Mouse (Mus musculus): Measurements from ENCODE around the gene Cd55. TPM values are rescaled to one million over a fixed set of nuclear protein-coding genes. Genes with fewer than 3 reads are reported as not detected.
A peak's percentile ranks its signal among the peaks of the same experiment; 100 is the strongest.

Gene Cd55
- 619 and 632 TPM in 2 replicates for total RNA-seq (2014; fragmentation: Nextera tagmentation)
- total RNA-seq (2017), result 55.1 and 56.9 TPM in 2 replicates
- 11.9 and 13.1 TPM in 2 replicates for polyA plus RNA-seq (2012)

DNA sequence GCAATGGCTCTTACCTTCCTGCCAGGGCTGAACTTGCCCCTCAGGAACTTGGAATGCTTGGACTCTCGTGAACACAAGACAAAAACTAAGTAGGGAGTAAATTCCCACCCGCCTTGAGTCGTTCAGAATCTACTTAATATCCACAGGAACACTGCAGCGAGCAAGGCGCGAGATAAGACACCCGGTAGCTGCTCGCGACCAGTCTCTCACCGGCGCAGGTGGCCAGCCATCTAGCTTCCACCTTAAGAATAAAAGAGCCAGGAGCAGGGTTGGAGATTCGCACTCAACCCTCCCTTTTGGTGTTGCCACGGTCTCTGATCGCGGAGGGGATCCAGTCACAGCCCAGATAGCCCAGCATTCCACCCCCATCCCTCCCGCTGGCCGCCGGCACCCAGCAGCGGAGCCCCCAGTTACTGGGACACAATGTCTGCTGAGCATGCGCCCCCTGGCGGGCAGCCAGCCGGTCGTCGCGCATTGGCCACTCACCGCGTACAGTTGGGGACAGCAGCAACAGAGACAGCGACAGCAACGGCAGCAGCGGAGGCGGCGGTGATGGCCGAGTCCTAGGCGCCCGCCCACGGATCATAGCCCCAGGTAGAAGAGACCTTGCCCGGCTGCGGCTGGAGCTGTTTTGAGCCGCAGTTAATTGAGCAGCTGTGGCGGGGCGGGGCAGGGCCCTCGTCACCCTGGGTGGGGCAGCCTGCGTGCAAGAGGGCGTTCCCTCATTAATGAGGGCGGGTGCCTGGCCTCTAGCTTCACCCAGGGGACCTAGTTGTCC lies at the start of gene Cd55:
Gene Cd55, minus strand, starts transcription at position 661 of the 778 bp plus-strand sequence.
- peak within 1 kb of the TSS; percentile 80 for H3K4me3 ChIP-seq (ENCODE audit: low read depth, low read length)
- peak; percentile 77 for ATAC-seq (ENCODE audit: extremely low read depth, insufficient number of reproducible peaks, low FRiP score, poor library complexity, severe bottlenecking)
- TF ChIP-seq CTCF (IDR thresholded peaks at IDR 0.05; ENCODE audit: low read depth, low read length) (peak; percentile 94), POLR2AphosphoS5 (IDR thresholded peaks at IDR 0.05; ENCODE audit: insufficient replicate concordance, low read depth, low read length) (no peak)
- DNase-seq (ENCODE audit: low spot score), result peak; percentile 89
- peaks cover 15% of the 10 kb centered on the region for H3K36me3 ChIP-seq (replicated peaks)
- H3K27me3 ChIP-seq (ENCODE audit: insufficient read depth, low read length), result no peaks in the 10 kb centered on the region
- peaks cover 35% of the 10 kb centered on the region for H3K4me1 ChIP-seq (ENCODE audit: insufficient read depth, low read depth, low read length)
- H3K9me3 ChIP-seq (replicated peaks), result no peaks in the 10 kb centered on the region

DNA sequence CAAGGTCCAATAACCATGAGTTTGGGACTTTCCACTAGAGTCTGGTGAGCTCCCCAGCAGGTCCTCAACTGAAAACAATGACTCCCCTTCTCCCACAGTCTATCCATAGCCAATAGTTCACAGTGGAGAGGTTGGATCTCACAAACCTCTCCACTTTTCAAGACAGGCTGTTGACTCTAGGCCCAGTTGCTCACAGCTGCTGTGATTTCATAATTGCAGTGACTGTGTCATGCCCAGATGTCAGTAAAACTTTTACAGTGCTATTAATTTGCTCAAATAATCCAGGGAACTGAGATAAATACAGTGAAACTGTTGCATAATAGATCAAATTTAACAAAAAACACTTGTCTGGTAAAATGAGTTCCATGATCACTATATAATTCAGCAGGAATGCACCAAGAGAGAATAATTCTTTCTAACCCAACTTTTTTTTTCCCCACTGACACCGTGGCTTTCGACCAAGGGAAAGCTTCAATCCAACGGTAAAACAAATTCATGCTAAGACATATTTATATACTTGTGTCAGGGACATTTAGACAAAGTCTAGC lies 49.4 kb upstream of the Cd55 start:
- no peak overlapping the region for H3K4me3 ChIP-seq (ENCODE audit: low read depth, low read length)
- no peak for ATAC-seq (ENCODE audit: extremely low read depth, insufficient number of reproducible peaks, low FRiP score, poor library complexity, severe bottlenecking)
- H3K9me3 ChIP-seq (replicated peaks), result no peaks in the 10 kb centered on the region
- H3K4me1 ChIP-seq (ENCODE audit: insufficient read depth, low read depth, low read length), result peaks cover 53% of the 10 kb centered on the region
- no peak for DNase-seq (ENCODE audit: low spot score)
- no peak for TF ChIP-seq POLR2AphosphoS5 (IDR thresholded peaks at IDR 0.05; ENCODE audit: insufficient replicate concordance, low read depth, low read length)
- TF ChIP-seq GATA2 (IDR thresholded peaks at IDR 0.05; ENCODE audit: borderline replicate concordance, low read depth, low read length), result no peak
- TF ChIP-seq CTCF (IDR thresholded peaks at IDR 0.05; ENCODE audit: low read depth, low read length), result no peak
- no peaks in the 10 kb centered on the region for H3K27me3 ChIP-seq (ENCODE audit: insufficient read depth, low read length)
- H3K36me3 ChIP-seq (replicated peaks), result no peaks in the 10 kb centered on the region

DNA sequence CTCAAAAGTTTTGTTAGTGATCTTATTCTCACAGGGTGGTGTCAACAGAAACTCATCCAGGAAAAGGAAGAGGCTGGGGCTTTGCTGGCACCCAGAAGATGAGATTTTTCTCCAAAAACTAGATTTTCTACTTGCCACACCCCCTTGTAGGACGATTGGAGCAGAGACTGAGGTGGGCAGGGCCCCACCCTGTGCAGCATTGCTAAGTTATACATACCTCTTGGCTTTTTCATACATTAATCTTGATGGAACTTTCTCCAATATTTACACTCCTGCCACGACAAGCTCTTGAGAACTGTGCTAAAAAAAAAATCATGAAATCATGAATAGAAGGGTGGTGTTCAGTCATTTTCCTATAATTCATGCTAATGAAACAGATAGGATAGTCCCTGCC lies 46.4 kb upstream of the Cd55 start:
- Histone ChIP-seq H3K4me1 (ENCODE audit: insufficient read depth, low read depth, low read length) (peaks cover 41% of the 10 kb centered on the region), H3K9me3 (replicated peaks) (no peaks in the 10 kb centered on the region), H3K36me3 (replicated peaks) (no peaks in the 10 kb centered on the region), H3K27me3 (ENCODE audit: insufficient read depth, low read length) (no peaks in the 10 kb centered on the region), H3K4me3 (ENCODE audit: low read depth, low read length) (no peak overlapping the region)
- ATAC-seq (ENCODE audit: extremely low read depth, insufficient number of reproducible peaks, low FRiP score, poor library complexity, severe bottlenecking) (no peak), DNase-seq (ENCODE audit: low spot score) (no peak)
- no peak for TF ChIP-seq GATA2 (IDR thresholded peaks at IDR 0.05; ENCODE audit: borderline replicate concordance, low read depth, low read length)
- no peak for TF ChIP-seq POLR2AphosphoS5 (IDR thresholded peaks at IDR 0.05; ENCODE audit: insufficient replicate concordance, low read depth, low read length)
- no peak for TF ChIP-seq CTCF (IDR thresholded peaks at IDR 0.05; ENCODE audit: low read depth, low read length)
- no peak for TF ChIP-seq GATA1 (IDR thresholded peaks at IDR 0.05; ENCODE audit: borderline replicate concordance, low read length)
- no peak for TF ChIP-seq TAL1 (conservative IDR thresholded peaks at IDR 0.05; ENCODE audit: low read depth, low read length)

GRCm38 (mm10) chr1:130508030-130508956 lies 45.7 kb upstream of the Cd55 start:
- Histone ChIP-seq H3K9me3 (replicated peaks) (no peaks in the 10 kb centered on the region), H3K36me3 (replicated peaks) (no peaks in the 10 kb centered on the region), H3K4me3 (ENCODE audit: low read depth, low read length) (no peak overlapping the region), H3K4me1 (ENCODE audit: insufficient read depth, low read depth, low read length) (peaks cover 41% of the 10 kb centered on the region), H3K27me3 (ENCODE audit: insufficient read depth, low read length) (no peaks in the 10 kb centered on the region)
- TF ChIP-seq TAL1 (conservative IDR thresholded peaks at IDR 0.05; ENCODE audit: low read depth, low read length) (peak; percentile 83), POLR2AphosphoS5 (IDR thresholded peaks at IDR 0.05; ENCODE audit: insufficient replicate concordance, low read depth, low read length) (no peak)
- DNase-seq (ENCODE audit: low spot score) (peak; percentile 60), ATAC-seq (ENCODE audit: extremely low read depth, insufficient number of reproducible peaks, low FRiP score, poor library complexity, severe bottlenecking) (peak; percentile 75)

GRCm38 (mm10) chr1:130507408-130507807 lies 44.9 kb upstream of the Cd55 start:
- peaks cover 37% of the 10 kb centered on the region for H3K4me1 ChIP-seq (ENCODE audit: insufficient read depth, low read depth, low read length)
- TF ChIP-seq GATA2 (IDR thresholded peaks at IDR 0.05; ENCODE audit: borderline replicate concordance, low read depth, low read length) (no peak), CTCF (IDR thresholded peaks at IDR 0.05; ENCODE audit: low read depth, low read length) (no peak), TAL1 (conservative IDR thresholded peaks at IDR 0.05; ENCODE audit: low read depth, low read length) (no peak)
- H3K4me3 ChIP-seq (ENCODE audit: low read depth, low read length), result no peak overlapping the region
- no peaks in the 10 kb centered on the region for H3K36me3 ChIP-seq (replicated peaks)
- DNase-seq (ENCODE audit: low spot score), result no peak
- no peak for ATAC-seq (ENCODE audit: extremely low read depth, insufficient number of reproducible peaks, low FRiP score, poor library complexity, severe bottlenecking)
- H3K27me3 ChIP-seq (ENCODE audit: insufficient read depth, low read length), result no peaks in the 10 kb centered on the region
- H3K9me3 ChIP-seq (replicated peaks), result no peaks in the 10 kb centered on the region

GRCm38 (mm10) chr1:130499962-130500361 lies 37.4 kb upstream of the Cd55 start:
- TF ChIP-seq POLR2AphosphoS5 (IDR thresholded peaks at IDR 0.05; ENCODE audit: insufficient replicate concordance, low read depth, low read length) (no peak), GATA2 (IDR thresholded peaks at IDR 0.05; ENCODE audit: borderline replicate concordance, low read depth, low read length) (no peak), TAL1 (conservative IDR thresholded peaks at IDR 0.05; ENCODE audit: low read depth, low read length) (no peak), CTCF (IDR thresholded peaks at IDR 0.05; ENCODE audit: low read depth, low read length) (no peak), GATA1 (IDR thresholded peaks at IDR 0.05; ENCODE audit: borderline replicate concordance, low read length) (no peak)
- peaks cover 9% of the 10 kb centered on the region for H3K4me1 ChIP-seq (ENCODE audit: insufficient read depth, low read depth, low read length)
- no peak overlapping the region for H3K4me3 ChIP-seq (ENCODE audit: low read depth, low read length)
- DNase-seq (ENCODE audit: low spot score) (no peak), ATAC-seq (ENCODE audit: extremely low read depth, insufficient number of reproducible peaks, low FRiP score, poor library complexity, severe bottlenecking) (no peak)
- no peaks in the 10 kb centered on the region for H3K9me3 ChIP-seq (replicated peaks)
- H3K36me3 ChIP-seq (replicated peaks), result no peaks in the 10 kb centered on the region
- H3K27me3 ChIP-seq (ENCODE audit: insufficient read depth, low read length), result no peaks in the 10 kb centered on the region
